10 mouse cellular contexts compared by ENCODE assay signal in genomic region chr11:51644217-51644616, GRCm38 (mm10). TPM values are rescaled to one million over a fixed set of nuclear protein-coding genes. Genes with fewer than 3 reads are reported as not detected.
DNase-seq lines count a peak whose midpoint lies in the region; ATAC-seq and TF ChIP-seq lines count a peak whose summit lies in the region.
"Had no signal": no experiment of that assay in that cellular context is flagged by ENCODE, and none has a peak within 500 bp of the region (broad histone marks: within the 10 kb centered on the region; RNA-seq: fewer than 3 reads in every experiment).

No protein-coding gene starts in this region.

- ATAC-seq in hindbrain, embryonic 12.5 days (ENCODE audit: low FRiP score): no peak
- ATAC-seq in hindbrain, embryonic 11.5 days (ENCODE audit: low FRiP score): no peak
- ATAC-seq in granulocyte monocyte progenitor cell, adult 5-6 weeks (replicated peaks; ENCODE audit: poor library complexity, severe bottlenecking): peak; percentile 89
- no peak for ATAC-seq in neural tube, embryonic 15.5 days (ENCODE audit: low FRiP score)
- ATAC-seq: forebrain, postnatal 0 days; inflammation-experienced regulatory T-cells, adult 6 months had no signal

- H3K27me3 ChIP-seq in hindbrain, embryonic 12.5 days: peaks cover 7% of the 10 kb centered on the region; the same call in 1 of the 2 replicates
- no peaks in the 10 kb centered on the region for H3K27me3 ChIP-seq in hindbrain, embryonic 11.5 days (ENCODE audit: control insufficient read depth, insufficient read depth, low read length)
- H3K27me3 ChIP-seq in E14TG2a.4 (ENCODE audit: insufficient read depth, low read length): no peaks in the 10 kb centered on the region
- 0 out of 2 replicates have a peak, but pooled peaks cover 2% of the 10 kb centered on the region for H3K27me3 ChIP-seq in neural tube, embryonic 15.5 days (replicated peaks)

- no peak for TF ChIP-seq CTCF in E14TG2a.4 (conservative IDR thresholded peaks at IDR 0.05; ENCODE audit: low read length)

- H3K36me3 ChIP-seq in hindbrain, embryonic 12.5 days: no peaks in the 10 kb centered on the region
- H3K36me3 ChIP-seq in hindbrain, embryonic 11.5 days (ENCODE audit: control insufficient read depth, insufficient read depth, low read length): no peaks in the 10 kb centered on the region
- peaks cover 95% of the 10 kb centered on the region for H3K36me3 ChIP-seq in E14TG2a.4 (ENCODE audit: insufficient read depth, low read length)
- peaks cover 24% of the 10 kb centered on the region; the same call in 1 of the 2 replicates for H3K36me3 ChIP-seq in neural tube, embryonic 15.5 days

- no peak overlapping the region for H3K9ac ChIP-seq in hindbrain, embryonic 12.5 days
- H3K9ac ChIP-seq in hindbrain, embryonic 11.5 days (ENCODE audit: low read depth, low read length): no peak overlapping the region
- no peak overlapping the region for H3K9ac ChIP-seq in neural tube, embryonic 15.5 days (replicated peaks)
- H3K9ac ChIP-seq: forebrain, postnatal 0 days had no signal

- no peaks in the 10 kb centered on the region for H3K9me3 ChIP-seq in hindbrain, embryonic 12.5 days (replicated peaks)
- no peaks in the 10 kb centered on the region for H3K9me3 ChIP-seq in hindbrain, embryonic 11.5 days (ENCODE audit: control insufficient read depth, low read length)
- no peaks in the 10 kb centered on the region for H3K9me3 ChIP-seq in E14TG2a.4 (ENCODE audit: low read length)
- H3K9me3 ChIP-seq in neural tube, embryonic 15.5 days (replicated peaks): no peaks in the 10 kb centered on the region

- H3K27ac ChIP-seq in hindbrain, embryonic 12.5 days: no peak overlapping the region
- H3K27ac ChIP-seq in hindbrain, embryonic 11.5 days (ENCODE audit: low read depth, low read length): no peak overlapping the region
- no peak overlapping the region for H3K27ac ChIP-seq in neural tube, embryonic 15.5 days (replicated peaks)

- peaks cover 18% of the 10 kb centered on the region for H3K4me1 ChIP-seq in hindbrain, embryonic 12.5 days
- H3K4me1 ChIP-seq in hindbrain, embryonic 11.5 days (replicated peaks; ENCODE audit: control insufficient read depth, insufficient read depth, low read length): peaks cover 9% of the 10 kb centered on the region; the same call in 1 of the 2 replicates
- peaks cover 99% of the 10 kb centered on the region for H3K4me1 ChIP-seq in E14TG2a.4 (replicated peaks; ENCODE audit: low read depth, low read length)
- H3K4me1 ChIP-seq in neural tube, embryonic 15.5 days: peaks cover 37% of the 10 kb centered on the region

- H3K4me3 ChIP-seq in hindbrain, embryonic 12.5 days: no peak overlapping the region
- no peak overlapping the region for H3K4me3 ChIP-seq in hindbrain, embryonic 11.5 days (ENCODE audit: low read depth, low read length)
- peak overlapping the region; percentile 97 for H3K4me3 ChIP-seq in E14TG2a.4 (replicated peaks; ENCODE audit: low read length)
- no peak overlapping the region for H3K4me3 ChIP-seq in neural tube, embryonic 15.5 days (replicated peaks)

- DNase-seq in hindbrain, embryonic 11.5 days (ENCODE audit: low spot score): no peak
- peak; percentile 38 to 61 for DNase-seq in spleen, postnatal 14 days (ENCODE audit: low spot score in 2 of 2)
- no peak for DNase-seq in adrenal gland, postnatal 10 days
- DNase-seq in kidney, postnatal 14 days: no peak
- DNase-seq: forebrain, postnatal 0 days had no signal

- H3K4me2 ChIP-seq in hindbrain, embryonic 12.5 days (replicated peaks): 0 out of 2 replicates have a peak overlapping the region, but pooled peaks have one; percentile 13
- no peak overlapping the region for H3K4me2 ChIP-seq in hindbrain, embryonic 11.5 days (replicated peaks; ENCODE audit: low read depth, low read length)
- no peak overlapping the region for H3K4me2 ChIP-seq in neural tube, embryonic 15.5 days

- WGBS in hindbrain, embryonic 12.5 days: 77% methylated on average over 16 of the region's 16 CpGs
- WGBS in hindbrain, embryonic 11.5 days: 74% methylated on average over 16 of the region's 16 CpGs
- WGBS in neural tube, embryonic 15.5 days: 77% methylated on average over 16 of the region's 16 CpGs

RNA-seq across cellular contexts. Expression of gene N4bp3, which starts 6.4 kb away (rescaled TPM):
- 12.4 and 14.9 TPM in 2 replicates for polyA plus RNA-seq in hindbrain, embryonic 12.5 days (2016; fragmentation: Nextera tagmentation; extraction: Ambion mirVana)
- polyA plus RNA-seq in hindbrain, embryonic 11.5 days (2014; fragmentation: Nextera tagmentation; extraction: Ambion mirVana): 6.6 and 6.9 TPM in 2 replicates
- total RNA-seq in granulocyte monocyte progenitor cell, adult 5-6 weeks (2014; fragmentation: Nextera tagmentation): 1.4 TPM in 1 of 2 replicates, not detected in the other
- 1.5 and 2.6 TPM in 2 replicates for total RNA-seq in granulocyte monocyte progenitor cell, adult 5-6 weeks (2017)
- 10 to 100 TPM; 16.2 to 26.3 TPM for total RNA-seq in adrenal gland, postnatal 10 days (2021)
- polyA plus RNA-seq in neural tube, embryonic 15.5 days (2015; fragmentation: Nextera tagmentation; extraction: Ambion mirVana): 30.0 and 31.9 TPM in 2 replicates

RNA-seq across cellular contexts. Expression of gene D930048N14Rik, which starts 6.5 kb away (rescaled TPM):
- 0.87 and 0.98 TPM in 2 replicates for polyA plus RNA-seq in hindbrain, embryonic 12.5 days (2016; fragmentation: Nextera tagmentation; extraction: Ambion mirVana)
- polyA plus RNA-seq in hindbrain, embryonic 11.5 days (2014; fragmentation: Nextera tagmentation; extraction: Ambion mirVana): 0.73 and 1.2 TPM in 2 replicates
- total RNA-seq in granulocyte monocyte progenitor cell, adult 5-6 weeks (2014; fragmentation: Nextera tagmentation): 0.81 TPM in 1 of 2 replicates, not detected in the other
- total RNA-seq in granulocyte monocyte progenitor cell, adult 5-6 weeks (2017): 0.15 TPM in 1 of 2 replicates, not detected in the other
- total RNA-seq in adrenal gland, postnatal 10 days (2021): 1 to 10 TPM; 1.1 to 3.5 TPM
- polyA plus RNA-seq in neural tube, embryonic 15.5 days (2015; fragmentation: Nextera tagmentation; extraction: Ambion mirVana): 2.0 and 2.3 TPM in 2 replicates

RNA-seq across cellular contexts. Expression of gene Rmnd5b, which starts 8.5 kb away (rescaled TPM):
- 50.9 and 53.9 TPM in 2 replicates for polyA plus RNA-seq in hindbrain, embryonic 12.5 days (2016; fragmentation: Nextera tagmentation; extraction: Ambion mirVana)
- 42.5 and 43.7 TPM in 2 replicates for polyA plus RNA-seq in hindbrain, embryonic 11.5 days (2014; fragmentation: Nextera tagmentation; extraction: Ambion mirVana)
- 17.9 and 19.2 TPM in 2 replicates for total RNA-seq in granulocyte monocyte progenitor cell, adult 5-6 weeks (2014; fragmentation: Nextera tagmentation)
- 12.8 and 14.1 TPM in 2 replicates for total RNA-seq in granulocyte monocyte progenitor cell, adult 5-6 weeks (2017)
- 10 to 100 TPM; 33.2 to 34.6 TPM for total RNA-seq in adrenal gland, postnatal 10 days (2021)
- polyA plus RNA-seq in neural tube, embryonic 15.5 days (2015; fragmentation: Nextera tagmentation; extraction: Ambion mirVana): 79.1 and 79.8 TPM in 2 replicates

RNA-seq across cellular contexts. Expression of gene Nhp2, which starts 24.7 kb away (rescaled TPM):
- polyA plus RNA-seq in hindbrain, embryonic 12.5 days (2016; fragmentation: Nextera tagmentation; extraction: Ambion mirVana): 101 and 103 TPM in 2 replicates
- 154 and 156 TPM in 2 replicates for polyA plus RNA-seq in hindbrain, embryonic 11.5 days (2014; fragmentation: Nextera tagmentation; extraction: Ambion mirVana)
- 194 and 203 TPM in 2 replicates for total RNA-seq in granulocyte monocyte progenitor cell, adult 5-6 weeks (2014; fragmentation: Nextera tagmentation)
- 141 and 169 TPM in 2 replicates for total RNA-seq in granulocyte monocyte progenitor cell, adult 5-6 weeks (2017)
- 10 to 100 TPM; 64.2 to 67.9 TPM for total RNA-seq in adrenal gland, postnatal 10 days (2021)
- polyA plus RNA-seq in neural tube, embryonic 15.5 days (2015; fragmentation: Nextera tagmentation; extraction: Ambion mirVana): 96.3 and 117 TPM in 2 replicates

RNA-seq across cellular contexts. Expression of gene Hnrnpab, which starts 37.6 kb away (rescaled TPM):
- polyA plus RNA-seq in hindbrain, embryonic 12.5 days (2016; fragmentation: Nextera tagmentation; extraction: Ambion mirVana): 723 and 728 TPM in 2 replicates
- polyA plus RNA-seq in hindbrain, embryonic 11.5 days (2014; fragmentation: Nextera tagmentation; extraction: Ambion mirVana): 777 and 822 TPM in 2 replicates
- total RNA-seq in granulocyte monocyte progenitor cell, adult 5-6 weeks (2014; fragmentation: Nextera tagmentation): 512 and 539 TPM in 2 replicates
- 838 and 956 TPM in 2 replicates for total RNA-seq in granulocyte monocyte progenitor cell, adult 5-6 weeks (2017)
- 100 to 1,000 TPM; 278 to 298 TPM for total RNA-seq in adrenal gland, postnatal 10 days (2021)
- 241 and 285 TPM in 2 replicates for polyA plus RNA-seq in neural tube, embryonic 15.5 days (2015; fragmentation: Nextera tagmentation; extraction: Ambion mirVana)

Comparison
In these comparisons a context has a peak if more than half of its experiments do, and no peak if none do; other contexts are left out.
1. DNase-seq: peak in spleen, postnatal 14 days (2 of 2); none in hindbrain, embryonic 11.5 days (single experiment), adrenal gland, postnatal 10 days (single experiment) and kidney, postnatal 14 days (single experiment).